Mouse (Mus musculus) brain, adult 10 weeks (tissue): ENCODE data around the gene Olfr180. TPM values are rescaled to one million over a fixed set of nuclear protein-coding genes. Genes with fewer than 3 reads are reported as not detected.

Experiments used
- polyA plus RNA-seq: library from polyadenylated mRNA; stranded (reverse); fragments of 350-450 nt; fragmentation: Illumina TruSeq; extraction: RNeasy Lipid Tissue Mini Kit (QIAGEN cat#74804); gene quantifications from one replicate; pipeline ENCODE4 v1.2.3, GENCODE M21; 2015; ENCODE audit warnings: low read depth, low replicate concordance

Gene Olfr180
- not detected for polyA plus RNA-seq

GRCm38 (mm10) chr16:58929292-58929691 is at the start of gene Olfr180:
Gene Olfr180 (minus strand): TSS chr16:58929392.

GRCm38 (mm10) chr16:58928655-58929054 is 537 bp downstream of the Olfr180 start, which contains the start of gene Olfr181:
Gene Olfr181 (minus strand): TSS chr16:58928755.

GRCm38 (mm10) chr16:58891963-58892362 is 37.2 kb downstream of the Olfr180 start, which contains the start of gene Olfr178:
Gene Olfr178 (minus strand): TSS chr16:58892063.

GRCm38 (mm10) chr16:58874668-58875067 is 54.5 kb downstream of the Olfr180 start, which contains the start of gene Olfr177:
Gene Olfr177 (minus strand): TSS chr16:58874768.

Other genes starting within 250 kb of the Olfr180 start
- not detected for gene Gpr15, start 210.3 kb downstream of the Olfr180 start, polyA plus RNA-seq
- gene Cldnd1, start 201.5 kb downstream of the Olfr180 start, polyA plus RNA-seq = 115 TPM
- gene Olfr172, start 166.2 kb downstream of the Olfr180 start, polyA plus RNA-seq = not detected
- gene Olfr173, start 129.1 kb downstream of the Olfr180 start, polyA plus RNA-seq = not detected
- gene Olfr175-ps1, start 102.6 kb downstream of the Olfr180 start, polyA plus RNA-seq = not detected
- gene Olfr177, start 54.6 kb downstream of the Olfr180 start, polyA plus RNA-seq = not detected
- not detected for gene Olfr178, start 37.3 kb downstream of the Olfr180 start, polyA plus RNA-seq
- gene Olfr181, start 637 bp downstream of the Olfr180 start, polyA plus RNA-seq = not detected
- gene Olfr183, start 66.0 kb upstream of the Olfr180 start, polyA plus RNA-seq = not detected
- gene Olfr186, start 100.9 kb upstream of the Olfr180 start, polyA plus RNA-seq = not detected
- gene Olfr187, start 110.4 kb upstream of the Olfr180 start, polyA plus RNA-seq = not detected
- gene Olfr190, start 148.6 kb upstream of the Olfr180 start, polyA plus RNA-seq = not detected
- not detected for gene Olfr191, start 160.4 kb upstream of the Olfr180 start, polyA plus RNA-seq
- not detected for gene Olfr193, start 182.5 kb upstream of the Olfr180 start, polyA plus RNA-seq
- not detected for gene Olfr194, start 191.7 kb upstream of the Olfr180 start, polyA plus RNA-seq
- gene Olfr195, start 217.7 kb upstream of the Olfr180 start, polyA plus RNA-seq = not detected
- not detected for gene Olfr196, start 241.1 kb upstream of the Olfr180 start, polyA plus RNA-seq